Mouse (Mus musculus) cerebellum, adult 2 months (tissue): Measurements from ENCODE around the gene Shc2. TPM values are rescaled to one million over a fixed set of nuclear protein-coding genes. Genes with fewer than 3 reads are reported as not detected.

ENCODE experiments used
- DNase-seq, 2 experiments: peaks; one replicate each; pipeline ENCODE4 v3.0.0; 2021
- H3K27ac ChIP-seq: fragments of 200-500 bp; 2 replicates; pipeline ENCODE4 v1.5.1; 2012; ENCODE audit warnings: low read length, control low read depth, inconsistent platforms; ENCODE audit not compliant: insufficient read depth
- H3K27me3 ChIP-seq: fragments of 200-500 bp; 2 replicates; pipeline ENCODE4 v1.6.1; 2012; ENCODE audit warnings: inconsistent platforms, mild to moderate bottlenecking, low read length, moderate library complexity; ENCODE audit not compliant: control insufficient read depth, insufficient read depth
- H3K4me1 ChIP-seq: fragments of 200-500 bp; 2 replicates; pipeline ENCODE4 v1.6.1; 2011; ENCODE audit warnings: low read length; ENCODE audit not compliant: control insufficient read depth, insufficient read depth
- H3K4me3 ChIP-seq: fragments of 200-500 bp; replicated peaks from 2 replicates; pipeline ENCODE3; 2011; ENCODE audit warnings: mild to moderate bottlenecking, low read depth, low read length, control low read depth; ENCODE audit not compliant: insufficient read depth
- CTCF ChIP-seq: fragments of 200-500 bp; IDR thresholded peaks from 2 replicates; pipeline ENCODE4 v1.5.1; 2011; ENCODE audit warnings: low read depth, mild to moderate bottlenecking, control low read depth, low read length, moderate library complexity, borderline replicate concordance; ENCODE audit not compliant: insufficient read depth
- POLR2A ChIP-seq: fragments of 200-500 bp; IDR thresholded peaks from 2 replicates; pipeline ENCODE4 v1.6.1; 2011; ENCODE audit warnings: low read length, control low read depth, borderline replicate concordance; ENCODE audit not compliant: insufficient read depth
- WGBS: fragments of 180-500 bp; shearing (Covaris S2); methylation state at CpG from one replicate; pipeline ENCODE4 v1.1.7; 2018; 5-methylcytosine and 5-hydroxymethylcytosine counted together
- polyA plus RNA-seq: library from polyadenylated mRNA; depleted of rRNA; stranded (reverse); fragments of >200 nt; gene quantifications from 2 replicates; pipeline ENCODE4 v1.2.3, GENCODE M21; 2012

Shc2 gene
- polyA plus RNA-seq, 1 experiment: 30.2 TPM

DNA sequence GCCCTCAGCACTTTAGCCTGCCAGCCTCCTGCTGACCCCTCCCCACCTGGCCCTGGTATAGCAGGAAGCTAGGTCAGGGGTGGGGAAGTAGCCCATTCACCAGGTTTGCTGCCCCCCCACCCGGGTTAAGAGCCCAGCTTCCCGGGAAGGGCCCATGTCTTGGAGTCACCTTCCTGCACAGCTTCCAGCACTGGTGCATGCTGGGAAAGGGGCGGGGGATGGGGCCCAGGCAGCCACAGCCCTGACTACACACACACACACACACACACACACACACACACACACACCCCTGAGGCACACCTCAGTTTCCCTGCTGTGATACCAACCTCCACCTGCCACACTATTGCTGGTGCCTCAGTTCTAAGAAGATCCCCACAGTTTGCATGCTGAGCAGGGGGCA, 24.1 kb upstream of the Shc2 start:
- Histone ChIP-seq H3K4me3 (no peak overlapping the region), H3K27me3 (no peaks in the 10 kb centered on the region), H3K4me1 (no peaks in the 10 kb centered on the region), H3K27ac (no peak overlapping the region)
- no peak for TF ChIP-seq POLR2A
- no peak for TF ChIP-seq CTCF
- 38% methylated on average over 3 of the region's 3 CpGs for WGBS
- no peak for DNase-seq

GRCm38 (mm10) chr10:79660298-79660697, 22.6 kb upstream of the Shc2 start:
- H3K27me3 ChIP-seq: no peaks in the 10 kb centered on the region
- DNase-seq: no peak
- no peak overlapping the region for H3K4me3 ChIP-seq
- H3K4me1 ChIP-seq: no peaks in the 10 kb centered on the region
- WGBS: 78% methylated on average over 2 of the region's 2 CpGs
- TF ChIP-seq POLR2A (no peak), CTCF (0 out of 2 replicates have a peak, but pooled peaks have one; percentile 9)
- H3K27ac ChIP-seq: no peak overlapping the region

DNA sequence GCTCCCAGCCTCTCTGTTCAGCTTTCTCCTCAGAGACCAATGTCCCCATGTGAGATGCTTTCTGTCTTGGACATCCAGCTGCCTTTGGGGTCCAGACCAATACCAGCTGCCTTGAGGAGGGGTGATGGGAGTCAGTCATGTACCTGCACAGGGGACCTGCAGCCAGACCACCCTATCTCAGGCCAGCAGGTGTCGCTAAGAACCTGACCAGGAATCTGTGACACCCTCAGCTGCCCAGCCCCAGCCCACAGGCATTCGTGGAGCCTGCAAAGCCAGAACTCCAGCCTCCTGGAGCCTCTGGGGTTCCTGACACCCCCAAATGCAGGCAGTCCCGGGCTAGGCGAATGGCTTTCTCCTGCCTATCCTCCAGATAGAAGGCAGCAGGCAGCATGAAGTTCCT, 21.1 kb upstream of the Shc2 start:
- Histone ChIP-seq H3K4me3 (no peak overlapping the region), H3K27me3 (no peaks in the 10 kb centered on the region), H3K27ac (no peak overlapping the region), H3K4me1 (no peaks in the 10 kb centered on the region)
- DNase-seq: no peak
- 37% methylated on average over 4 of the region's 4 CpGs for WGBS
- no peak for TF ChIP-seq CTCF
- TF ChIP-seq POLR2A: no peak

GRCm38 (mm10) chr10:79654946-79655395, 17.3 kb upstream of the Shc2 start:
- H3K27ac ChIP-seq: no peak overlapping the region
- no peak for DNase-seq
- H3K4me1 ChIP-seq: no peaks in the 10 kb centered on the region
- no peak for TF ChIP-seq POLR2A
- no peak for TF ChIP-seq CTCF
- H3K4me3 ChIP-seq: no peak overlapping the region
- no peaks in the 10 kb centered on the region for H3K27me3 ChIP-seq
- WGBS: 16% methylated on average over 1 of the region's 1 CpGs

DNA sequence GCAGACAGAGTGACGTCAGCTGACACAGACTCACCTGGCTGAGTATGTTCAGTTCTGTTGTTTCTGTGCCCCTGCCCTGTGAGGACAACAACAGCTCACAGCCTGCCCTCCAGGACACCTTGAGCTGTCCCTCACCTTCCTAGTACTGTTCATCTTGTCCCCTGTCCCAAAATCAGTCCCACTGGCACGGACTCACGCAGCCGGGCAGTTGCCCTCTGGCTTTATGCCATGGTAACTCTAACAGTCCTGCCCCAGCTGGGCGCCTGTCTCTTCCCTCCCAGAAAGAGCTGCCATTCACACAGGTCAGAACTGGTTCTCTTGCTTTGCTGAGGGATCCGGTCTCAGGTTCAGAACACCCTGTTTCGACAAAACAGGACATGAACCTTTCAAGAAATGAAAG, 15.1 kb upstream of the Shc2 start:
- Histone ChIP-seq H3K27ac (no peak overlapping the region), H3K4me1 (no peaks in the 10 kb centered on the region), H3K27me3 (no peaks in the 10 kb centered on the region), H3K4me3 (no peak overlapping the region)
- TF ChIP-seq POLR2A: no peak
- TF ChIP-seq CTCF: no peak
- WGBS: 41% methylated on average over 7 of the region's 7 CpGs
- no peak for DNase-seq

DNA sequence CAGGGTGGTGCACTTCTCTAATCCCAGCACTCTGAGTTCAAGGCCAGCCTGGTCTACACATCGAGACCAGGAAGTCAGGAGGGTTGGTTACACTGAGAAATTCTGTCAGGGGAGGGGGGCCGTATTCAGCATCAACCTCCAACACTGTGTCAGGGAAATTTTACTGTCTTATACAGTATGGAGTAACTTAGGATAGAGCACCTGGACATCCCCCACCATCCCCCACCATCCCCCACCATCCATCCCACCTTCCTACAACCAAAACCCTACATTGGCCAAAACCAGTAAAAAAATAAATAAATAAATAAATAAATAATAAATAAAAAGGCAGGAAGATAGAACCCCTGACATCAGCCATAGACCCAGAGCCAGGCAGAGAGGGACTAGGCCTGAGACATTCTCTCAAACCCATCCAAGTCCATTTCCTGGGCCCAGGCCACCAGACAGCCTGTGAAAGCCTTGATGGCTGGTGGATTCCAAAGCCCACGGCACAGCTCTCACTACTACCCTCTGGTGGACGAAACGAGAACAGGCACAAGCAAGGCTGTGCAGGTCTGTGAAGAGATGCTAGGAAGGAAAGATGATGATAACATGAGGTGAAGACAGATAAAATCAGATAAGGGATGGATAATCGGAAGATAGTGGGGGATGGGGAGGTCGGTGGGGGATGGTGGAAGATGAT, 11.5 kb upstream of the Shc2 start:
- TF ChIP-seq POLR2A: no peak
- peak; percentile 98 for TF ChIP-seq CTCF
- peak; percentile 77 to 85 for DNase-seq
- no peak overlapping the region for H3K4me3 ChIP-seq
- no peaks in the 10 kb centered on the region for H3K27me3 ChIP-seq
- no peaks in the 10 kb centered on the region for H3K4me1 ChIP-seq
- 30% methylated on average over 7 of the region's 7 CpGs for WGBS
- no peak overlapping the region for H3K27ac ChIP-seq

DNA sequence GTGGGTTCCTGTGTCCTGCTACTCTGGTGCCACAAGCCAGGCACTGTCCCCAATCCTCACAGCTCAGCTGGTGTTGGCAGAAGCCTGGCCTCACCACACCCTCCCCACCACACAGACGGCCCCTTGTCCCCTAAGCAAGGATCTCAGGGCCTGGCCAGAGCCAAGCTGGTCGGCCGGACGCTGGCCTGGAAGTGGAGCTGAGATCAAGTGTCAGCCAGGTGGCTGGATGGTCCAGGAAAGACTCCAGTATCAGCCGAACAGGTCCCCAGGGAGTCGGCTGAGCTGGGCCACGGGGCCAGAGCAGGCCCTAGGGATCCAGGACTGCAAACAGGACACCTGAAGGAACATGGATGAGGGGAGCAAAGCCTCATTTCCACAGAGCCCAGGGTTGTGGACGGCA, 8.0 kb upstream of the Shc2 start, which contains the start of gene Odf3l2:
TSS of gene Odf3l2 (minus strand) at position 28 of the 400 bp plus-strand sequence.
- Histone ChIP-seq H3K27ac (no peak within 1 kb of the TSS), H3K4me3 (no peak within 1 kb of the TSS), H3K4me1 (no peaks in the 10 kb centered on the region), H3K27me3 (no peaks in the 10 kb centered on the region)
- 27% methylated on average over 8 of the region's 8 CpGs for WGBS
- TF ChIP-seq CTCF (no peak), POLR2A (no peak)
- no peak for DNase-seq

GRCm38 (mm10) chr10:79638486-79639204, 927 bp upstream of the Shc2 start:
- Histone ChIP-seq H3K4me1 (peaks cover 12% of the 10 kb centered on the region), H3K27me3 (no peaks in the 10 kb centered on the region), H3K4me3 (peak overlapping the region; percentile 81), H3K27ac (no peak overlapping the region)
- DNase-seq: peak; percentile 66 to 75
- WGBS: 6% methylated on average over 23 of the region's 23 CpGs
- TF ChIP-seq CTCF: no peak
